Mouse (Mus musculus): ENCODE results near the gene Sytl3. TPM values are rescaled to one million over a fixed set of nuclear protein-coding genes. Genes with fewer than 3 reads are reported as not detected.
A peak's percentile ranks its signal among the peaks of the same experiment; 100 is the strongest.

Gene Sytl3
- polyA plus RNA-seq, 1 experiment from 2014 or later: 0.08 TPM

GRCm38 (mm10) chr17:6746452-6747231 lies 87.7 kb downstream of the Sytl3 start:
- Histone ChIP-seq H3K4me3 (replicated peaks) (no peak overlapping the region), H3K27ac (replicated peaks) (peak overlapping the region; percentile 4; the same call in 1 of the 2 replicates), H3K36me3 (replicated peaks) (peaks cover 96% of the 10 kb centered on the region), H3K9ac (no peak overlapping the region), H3K9me3 (replicated peaks) (no peaks in the 10 kb centered on the region), H3K4me2 (no peak overlapping the region), H3K4me1 (replicated peaks) (peaks cover 33% of the 10 kb centered on the region), H3K27me3 (no peaks in the 10 kb centered on the region)
- 58% methylated on average over 9 of the region's 9 CpGs for WGBS (ENCODE audit: insufficient replicate concordance)
- ATAC-seq (ENCODE audit: insufficient read depth): 0 out of 2 replicates have a peak, but pooled peaks have one; percentile 20

GRCm38 (mm10) chr17:6747478-6747877 lies 88.6 kb downstream of the Sytl3 start:
- H3K4me2 ChIP-seq: no peak overlapping the region
- no peak overlapping the region for H3K4me3 ChIP-seq (replicated peaks)
- WGBS (ENCODE audit: insufficient replicate concordance): 83% methylated on average over 7 of the region's 7 CpGs
- H3K4me1 ChIP-seq (replicated peaks): peaks cover 29% of the 10 kb centered on the region
- no peaks in the 10 kb centered on the region for H3K27me3 ChIP-seq
- H3K9me3 ChIP-seq (replicated peaks): no peaks in the 10 kb centered on the region
- peaks cover 96% of the 10 kb centered on the region for H3K36me3 ChIP-seq (replicated peaks)
- ATAC-seq (ENCODE audit: insufficient read depth): no peak
- H3K27ac ChIP-seq (replicated peaks): no peak overlapping the region
- H3K9ac ChIP-seq: no peak overlapping the region

- no peak overlapping the region for H3K4me3 ChIP-seq (replicated peaks)
- ATAC-seq (ENCODE audit: insufficient read depth): no peak
- 74% methylated on average over 17 of the region's 17 CpGs for WGBS (ENCODE audit: insufficient replicate concordance)
Measured at GRCm38 (mm10) chr17:6748779-6749464, 90.0 kb downstream of the Sytl3 start.

GRCm38 (mm10) chr17:6751221-6751859 lies 92.4 kb downstream of the Sytl3 start:
- Histone ChIP-seq H3K27ac (replicated peaks) (no peak overlapping the region), H3K9me3 (replicated peaks) (no peaks in the 10 kb centered on the region), H3K9ac (no peak overlapping the region), H3K4me1 (replicated peaks) (no peaks in the 10 kb centered on the region), H3K4me2 (no peak overlapping the region), H3K36me3 (replicated peaks) (peaks cover 98% of the 10 kb centered on the region), H3K27me3 (no peaks in the 10 kb centered on the region), H3K4me3 (replicated peaks) (no peak overlapping the region)
- ATAC-seq (ENCODE audit: insufficient read depth): no peak
- WGBS (ENCODE audit: insufficient replicate concordance): 82% methylated on average over 11 of the region's 11 CpGs

More at GRCm38 (mm10) chr17:6748779-6749464, 90.0 kb downstream of the Sytl3 start:
- Histone ChIP-seq H3K27me3 (no peaks in the 10 kb centered on the region), H3K36me3 (replicated peaks) (peaks cover 98% of the 10 kb centered on the region), H3K27ac (replicated peaks) (no peak overlapping the region), H3K9ac (no peak overlapping the region), H3K9me3 (replicated peaks) (no peaks in the 10 kb centered on the region), H3K4me2 (no peak overlapping the region), H3K4me1 (replicated peaks) (peaks cover 15% of the 10 kb centered on the region)

GRCm38 (mm10) chr17:6752375-6752774 lies 93.5 kb downstream of the Sytl3 start:
- Histone ChIP-seq H3K4me3 (replicated peaks) (no peak overlapping the region), H3K27me3 (no peaks in the 10 kb centered on the region), H3K9me3 (replicated peaks) (no peaks in the 10 kb centered on the region), H3K36me3 (replicated peaks) (peaks cover 98% of the 10 kb centered on the region), H3K4me1 (replicated peaks) (no peaks in the 10 kb centered on the region), H3K9ac (no peak overlapping the region), H3K4me2 (no peak overlapping the region), H3K27ac (replicated peaks) (no peak overlapping the region)
- WGBS (ENCODE audit: insufficient replicate concordance): 81% methylated on average over 7 of the region's 7 CpGs
- no peak for ATAC-seq (ENCODE audit: insufficient read depth)

- Histone ChIP-seq H3K9me3 (replicated peaks) (no peaks in the 10 kb centered on the region), H3K4me3 (replicated peaks) (no peak overlapping the region), H3K27ac (replicated peaks) (no peak overlapping the region), H3K4me2 (no peak overlapping the region), H3K36me3 (replicated peaks) (peaks cover 93% of the 10 kb centered on the region), H3K4me1 (replicated peaks) (no peaks in the 10 kb centered on the region), H3K27me3 (no peaks in the 10 kb centered on the region), H3K9ac (no peak overlapping the region)
- ATAC-seq (ENCODE audit: insufficient read depth): no peak
- WGBS (ENCODE audit: insufficient replicate concordance): 80% methylated on average over 9 of the region's 9 CpGs
Measured at GRCm38 (mm10) chr17:6755176-6755575, 96.3 kb downstream of the Sytl3 start.

- no peaks in the 10 kb centered on the region for H3K9me3 ChIP-seq (replicated peaks)
- no peak overlapping the region for H3K27ac ChIP-seq (replicated peaks)
- no peaks in the 10 kb centered on the region for H3K27me3 ChIP-seq
- no peaks in the 10 kb centered on the region for H3K4me1 ChIP-seq (replicated peaks)
- no peak overlapping the region for H3K9ac ChIP-seq
- peaks cover 86% of the 10 kb centered on the region for H3K36me3 ChIP-seq (replicated peaks)
- 81% methylated on average over 8 of the region's 8 CpGs for WGBS (ENCODE audit: insufficient replicate concordance)
- H3K4me2 ChIP-seq: no peak overlapping the region
- ATAC-seq (ENCODE audit: insufficient read depth): no peak
- H3K4me3 ChIP-seq (replicated peaks): no peak overlapping the region
Measured at GRCm38 (mm10) chr17:6755873-6756272, 97.0 kb downstream of the Sytl3 start.

GRCm38 (mm10) chr17:6757902-6758301 lies 99.0 kb downstream of the Sytl3 start:
- 85% methylated on average over 16 of the region's 16 CpGs for WGBS (ENCODE audit: insufficient replicate concordance)
- peaks cover 66% of the 10 kb centered on the region for H3K36me3 ChIP-seq (replicated peaks)
- ATAC-seq (ENCODE audit: insufficient read depth): no peak

GRCm38 (mm10) chr17:6758845-6759244 lies 100.0 kb downstream of the Sytl3 start:
- no peak overlapping the region for H3K9ac ChIP-seq
- no peak overlapping the region for H3K27ac ChIP-seq (replicated peaks)
- peaks cover 56% of the 10 kb centered on the region for H3K36me3 ChIP-seq (replicated peaks)
- no peaks in the 10 kb centered on the region for H3K9me3 ChIP-seq (replicated peaks)
- H3K4me1 ChIP-seq (replicated peaks): peaks cover 24% of the 10 kb centered on the region
- WGBS (ENCODE audit: insufficient replicate concordance): 77% methylated on average over 8 of the region's 8 CpGs
- H3K4me2 ChIP-seq: no peak overlapping the region
- no peak for ATAC-seq (ENCODE audit: insufficient read depth)
- no peak overlapping the region for H3K4me3 ChIP-seq (replicated peaks)
- H3K27me3 ChIP-seq: no peaks in the 10 kb centered on the region

More at GRCm38 (mm10) chr17:6757902-6758301, 99.0 kb downstream of the Sytl3 start:
- no peaks in the 10 kb centered on the region for H3K27me3 ChIP-seq
- H3K4me1 ChIP-seq (replicated peaks): peaks cover 14% of the 10 kb centered on the region; the same call in 1 of the 2 replicates
- H3K9ac ChIP-seq: no peak overlapping the region
- H3K4me2 ChIP-seq: no peak overlapping the region
- H3K4me3 ChIP-seq (replicated peaks): no peak overlapping the region
- no peaks in the 10 kb centered on the region for H3K9me3 ChIP-seq (replicated peaks)
- H3K27ac ChIP-seq (replicated peaks): no peak overlapping the region

- no peak overlapping the region for H3K27ac ChIP-seq (replicated peaks)
- peaks cover 32% of the 10 kb centered on the region for H3K4me1 ChIP-seq (replicated peaks)
- no peaks in the 10 kb centered on the region for H3K27me3 ChIP-seq
- H3K4me2 ChIP-seq: no peak overlapping the region
- ATAC-seq (ENCODE audit: insufficient read depth): no peak
- H3K36me3 ChIP-seq (replicated peaks): peaks cover 47% of the 10 kb centered on the region
- H3K9me3 ChIP-seq (replicated peaks): no peaks in the 10 kb centered on the region
- no peak overlapping the region for H3K4me3 ChIP-seq (replicated peaks)
- 70% methylated on average over 9 of the region's 9 CpGs for WGBS (ENCODE audit: insufficient replicate concordance)
- H3K9ac ChIP-seq: no peak overlapping the region
Measured at GRCm38 (mm10) chr17:6759717-6760292, 100.9 kb downstream of the Sytl3 start.

Measured in liver, embryonic 15.5 days (tissue).